Mouse (Mus musculus): ENCODE results near the gene Hist1h1d. TPM values are rescaled to one million over a fixed set of nuclear protein-coding genes. Genes with fewer than 3 reads are reported as not detected.

Gene Hist1h1d
- polyA plus RNA-seq, 1 experiment from 2014 or later: 0.41 TPM

GRCm38 (mm10) chr13:23515281-23515680 lies 37.8 kb upstream of the Hist1h1d start:
- ATAC-seq (ENCODE audit: insufficient number of reproducible peaks, insufficient read depth, low FRiP score, low read depth): no peak
- no peak overlapping the region for H3K9ac ChIP-seq (ENCODE audit: low read length)
- no peak overlapping the region for H3K4me2 ChIP-seq (ENCODE audit: low read length)
- H3K27ac ChIP-seq (replicated peaks in 1 of 2; ENCODE audit: control insufficient read depth in 1 of 2, insufficient read depth in 1 of 2, low read depth in 2 of 2, low read length in 2 of 2): no peak overlapping the region
- WGBS: 82% methylated on average over 5 of the region's 5 CpGs
- H3K27me3 ChIP-seq (ENCODE audit: control insufficient read depth, insufficient read depth, low read length): no peaks in the 10 kb centered on the region
- H3K9me3 ChIP-seq (ENCODE audit: control insufficient read depth, low read length): no peaks in the 10 kb centered on the region
- H3K4me3 ChIP-seq (ENCODE audit: control insufficient read depth in 1 of 2, insufficient read depth in 1 of 2, low read depth in 1 of 2, low read length in 2 of 2): no peak overlapping the region
- H3K36me3 ChIP-seq (ENCODE audit: control insufficient read depth, insufficient read depth, low read length): no peaks in the 10 kb centered on the region
- peaks cover 3 to 5% of the 10 kb centered on the region in 2 experiments; a peak in 2 of 4 replicates for H3K4me1 ChIP-seq (ENCODE audit: control insufficient read depth in 2 of 2, insufficient read depth in 2 of 2, low read length in 2 of 2)

GRCm38 (mm10) chr13:23515826-23516620 lies 37.0 kb upstream of the Hist1h1d start:
- peak overlapping the region; percentile 96 for H3K4me2 ChIP-seq (ENCODE audit: low read length)
- H3K27me3 ChIP-seq (ENCODE audit: control insufficient read depth, insufficient read depth, low read length): no peaks in the 10 kb centered on the region
- peaks cover 3 to 4% of the 10 kb centered on the region in 2 experiments; a peak in 2 of 4 replicates for H3K4me1 ChIP-seq (ENCODE audit: control insufficient read depth in 2 of 2, insufficient read depth in 2 of 2, low read length in 2 of 2)
- peak overlapping the region; percentile 28 to 62 for H3K4me3 ChIP-seq (ENCODE audit: control insufficient read depth in 1 of 2, insufficient read depth in 1 of 2, low read depth in 1 of 2, low read length in 2 of 2)
- H3K27ac ChIP-seq (replicated peaks in 1 of 2; ENCODE audit: control insufficient read depth in 1 of 2, insufficient read depth in 1 of 2, low read depth in 2 of 2, low read length in 2 of 2): 0 out of 4 replicates have a peak overlapping the region, but pooled peaks of 1 of the 2 experiments have one; percentile 28
- no peaks in the 10 kb centered on the region for H3K9me3 ChIP-seq (ENCODE audit: control insufficient read depth, low read length)
- no peak for ATAC-seq (ENCODE audit: insufficient number of reproducible peaks, insufficient read depth, low FRiP score, low read depth)
- H3K36me3 ChIP-seq (ENCODE audit: control insufficient read depth, insufficient read depth, low read length): no peaks in the 10 kb centered on the region
- H3K9ac ChIP-seq (ENCODE audit: low read length): peak overlapping the region; percentile 48; the same call in 1 of the 2 replicates
- 53% methylated on average over 15 of the region's 15 CpGs for WGBS

GRCm38 (mm10) chr13:23516822-23517602 lies 36.0 kb upstream of the Hist1h1d start:
- Histone ChIP-seq H3K4me3 (ENCODE audit: control insufficient read depth in 1 of 2, insufficient read depth in 1 of 2, low read depth in 1 of 2, low read length in 2 of 2) (peak overlapping the region; percentile 62 to 74), H3K36me3 (ENCODE audit: control insufficient read depth, insufficient read depth, low read length) (no peaks in the 10 kb centered on the region), H3K9ac (ENCODE audit: low read length) (peak overlapping the region; percentile 69), H3K9me3 (ENCODE audit: control insufficient read depth, low read length) (no peaks in the 10 kb centered on the region), H3K4me1 (ENCODE audit: control insufficient read depth in 2 of 2, insufficient read depth in 2 of 2, low read length in 2 of 2) (peaks cover 3 to 4% of the 10 kb centered on the region in 2 experiments; a peak in 2 of 4 replicates), H3K4me2 (ENCODE audit: low read length) (peak overlapping the region; percentile 96), H3K27ac (replicated peaks in 1 of 2; ENCODE audit: control insufficient read depth in 1 of 2, insufficient read depth in 1 of 2, low read depth in 2 of 2, low read length in 2 of 2) (peak overlapping the region; percentile 78 to 89), H3K27me3 (ENCODE audit: control insufficient read depth, insufficient read depth, low read length) (no peaks in the 10 kb centered on the region)
- ATAC-seq (ENCODE audit: insufficient number of reproducible peaks, insufficient read depth, low FRiP score, low read depth): no peak; the same call in 1 of the 2 replicates
- 1% methylated on average over 19 of the region's 19 CpGs for WGBS

- H3K4me2 ChIP-seq (ENCODE audit: low read length): peak overlapping the region; percentile 96
- no peaks in the 10 kb centered on the region for H3K36me3 ChIP-seq (ENCODE audit: control insufficient read depth, insufficient read depth, low read length)
- peak overlapping the region; percentile 62 to 74 for H3K4me3 ChIP-seq (ENCODE audit: control insufficient read depth in 1 of 2, insufficient read depth in 1 of 2, low read depth in 1 of 2, low read length in 2 of 2)
- H3K9me3 ChIP-seq (ENCODE audit: control insufficient read depth, low read length): no peaks in the 10 kb centered on the region
- H3K27me3 ChIP-seq (ENCODE audit: control insufficient read depth, insufficient read depth, low read length): no peaks in the 10 kb centered on the region
- ATAC-seq (ENCODE audit: insufficient number of reproducible peaks, insufficient read depth, low FRiP score, low read depth): peak; percentile 79
- peak overlapping the region; percentile 74 for H3K9ac ChIP-seq (ENCODE audit: low read length)
- H3K27ac ChIP-seq (replicated peaks in 1 of 2; ENCODE audit: control insufficient read depth in 1 of 2, insufficient read depth in 1 of 2, low read depth in 2 of 2, low read length in 2 of 2): peak overlapping the region; percentile 78 to 89
- H3K4me1 ChIP-seq (ENCODE audit: control insufficient read depth in 2 of 2, insufficient read depth in 2 of 2, low read length in 2 of 2): peaks cover 3 to 4% of the 10 kb centered on the region in 2 experiments; a peak in 2 of 4 replicates
- under 1% methylated on average over 27 of the region's 27 CpGs for WGBS
Observed at GRCm38 (mm10) chr13:23517603-23518294, 35.3 kb upstream of the Hist1h1d start.

- WGBS: under 1% methylated on average over 6 of the region's 6 CpGs
- peaks cover 3 to 4% of the 10 kb centered on the region in 2 experiments; a peak in 2 of 4 replicates for H3K4me1 ChIP-seq (ENCODE audit: control insufficient read depth in 2 of 2, insufficient read depth in 2 of 2, low read length in 2 of 2)
- peak overlapping the region; percentile 96 for H3K4me2 ChIP-seq (ENCODE audit: low read length)
- no peaks in the 10 kb centered on the region for H3K36me3 ChIP-seq (ENCODE audit: control insufficient read depth, insufficient read depth, low read length)
- H3K27me3 ChIP-seq (ENCODE audit: control insufficient read depth, insufficient read depth, low read length): no peaks in the 10 kb centered on the region
- H3K9me3 ChIP-seq (ENCODE audit: control insufficient read depth, low read length): no peaks in the 10 kb centered on the region
- H3K9ac ChIP-seq (ENCODE audit: low read length): peak overlapping the region; percentile 67
- peak overlapping the region; percentile 41 to 62; a peak in 3 of 4 replicates for H3K4me3 ChIP-seq (ENCODE audit: control insufficient read depth in 1 of 2, insufficient read depth in 1 of 2, low read depth in 1 of 2, low read length in 2 of 2)
- ATAC-seq (ENCODE audit: insufficient number of reproducible peaks, insufficient read depth, low FRiP score, low read depth): no peak
- peak overlapping the region in 1 of 2 experiments; percentile 72; a peak in 2 of 4 replicates for H3K27ac ChIP-seq (replicated peaks in 1 of 2; ENCODE audit: control insufficient read depth in 1 of 2, insufficient read depth in 1 of 2, low read depth in 2 of 2, low read length in 2 of 2)
Observed at GRCm38 (mm10) chr13:23518295-23518603, 34.8 kb upstream of the Hist1h1d start.

- H3K9ac ChIP-seq (ENCODE audit: low read length): peak overlapping the region; percentile 55
- under 1% methylated on average over 6 of the region's 6 CpGs for WGBS
- 0 out of 2 replicates have a peak, but pooled peaks have one; percentile 23 for ATAC-seq (ENCODE audit: insufficient number of reproducible peaks, insufficient read depth, low FRiP score, low read depth)
Observed at GRCm38 (mm10) chr13:23518885-23519284, 34.2 kb upstream of the Hist1h1d start.

GRCm38 (mm10) chr13:23519416-23519815 lies 33.6 kb upstream of the Hist1h1d start:
- Histone ChIP-seq H3K27ac (replicated peaks in 1 of 2; ENCODE audit: control insufficient read depth in 1 of 2, insufficient read depth in 1 of 2, low read depth in 2 of 2, low read length in 2 of 2) (peak overlapping the region; percentile 45 to 58), H3K27me3 (ENCODE audit: control insufficient read depth, insufficient read depth, low read length) (no peaks in the 10 kb centered on the region), H3K4me1 (ENCODE audit: control insufficient read depth in 2 of 2, insufficient read depth in 2 of 2, low read length in 2 of 2) (peaks cover 3 to 4% of the 10 kb centered on the region in 2 experiments; a peak in 2 of 4 replicates), H3K36me3 (ENCODE audit: control insufficient read depth, insufficient read depth, low read length) (no peaks in the 10 kb centered on the region), H3K9ac (ENCODE audit: low read length) (peak overlapping the region; percentile 55), H3K9me3 (ENCODE audit: control insufficient read depth, low read length) (no peaks in the 10 kb centered on the region), H3K4me2 (ENCODE audit: low read length) (peak overlapping the region; percentile 96), H3K4me3 (ENCODE audit: control insufficient read depth in 1 of 2, insufficient read depth in 1 of 2, low read depth in 1 of 2, low read length in 2 of 2) (peak overlapping the region; percentile 26 to 62; a peak in 3 of 4 replicates)
- peak; percentile 54; the same call in 1 of the 2 replicates for ATAC-seq (ENCODE audit: insufficient number of reproducible peaks, insufficient read depth, low FRiP score, low read depth)
- 1% methylated on average over 10 of the region's 10 CpGs for WGBS

More at GRCm38 (mm10) chr13:23518885-23519284, 34.2 kb upstream of the Hist1h1d start:
- H3K27ac ChIP-seq (replicated peaks in 1 of 2; ENCODE audit: control insufficient read depth in 1 of 2, insufficient read depth in 1 of 2, low read depth in 2 of 2, low read length in 2 of 2): peak overlapping the region; percentile 45 to 58
- peaks cover 3 to 4% of the 10 kb centered on the region in 2 experiments; a peak in 2 of 4 replicates for H3K4me1 ChIP-seq (ENCODE audit: control insufficient read depth in 2 of 2, insufficient read depth in 2 of 2, low read length in 2 of 2)
- H3K27me3 ChIP-seq (ENCODE audit: control insufficient read depth, insufficient read depth, low read length): no peaks in the 10 kb centered on the region
- peak overlapping the region; percentile 26 to 62; a peak in 3 of 4 replicates for H3K4me3 ChIP-seq (ENCODE audit: control insufficient read depth in 1 of 2, insufficient read depth in 1 of 2, low read depth in 1 of 2, low read length in 2 of 2)
- no peaks in the 10 kb centered on the region for H3K9me3 ChIP-seq (ENCODE audit: control insufficient read depth, low read length)
- no peaks in the 10 kb centered on the region for H3K36me3 ChIP-seq (ENCODE audit: control insufficient read depth, insufficient read depth, low read length)
- peak overlapping the region; percentile 96 for H3K4me2 ChIP-seq (ENCODE audit: low read length)
